Mouse (Mus musculus): ENCODE results near the gene 9930111J21Rik1.

Gene 9930111J21Rik1

DNA sequence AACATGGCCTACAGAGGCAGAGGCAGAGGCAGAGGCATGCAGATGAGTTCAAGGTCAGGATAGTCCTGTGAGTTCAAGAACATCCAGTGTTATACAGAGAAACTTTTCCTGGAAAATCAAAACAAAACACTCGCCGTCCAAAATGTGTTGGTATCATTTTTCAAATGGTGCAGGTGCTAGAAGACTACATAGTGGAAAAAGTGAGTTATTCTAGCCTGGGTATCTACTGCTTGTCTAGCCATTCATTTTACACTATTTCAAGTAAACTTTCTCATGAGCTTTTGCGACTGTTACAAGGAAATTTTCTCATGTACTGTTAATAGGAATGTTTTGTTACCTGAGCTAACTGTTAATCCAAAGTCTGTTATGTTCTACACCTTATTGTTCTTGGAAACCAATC, 60.8 kb downstream of the 9930111J21Rik1 start:
- intact Hi-C loops (cut with DNase I), result no loop called here

DNA sequence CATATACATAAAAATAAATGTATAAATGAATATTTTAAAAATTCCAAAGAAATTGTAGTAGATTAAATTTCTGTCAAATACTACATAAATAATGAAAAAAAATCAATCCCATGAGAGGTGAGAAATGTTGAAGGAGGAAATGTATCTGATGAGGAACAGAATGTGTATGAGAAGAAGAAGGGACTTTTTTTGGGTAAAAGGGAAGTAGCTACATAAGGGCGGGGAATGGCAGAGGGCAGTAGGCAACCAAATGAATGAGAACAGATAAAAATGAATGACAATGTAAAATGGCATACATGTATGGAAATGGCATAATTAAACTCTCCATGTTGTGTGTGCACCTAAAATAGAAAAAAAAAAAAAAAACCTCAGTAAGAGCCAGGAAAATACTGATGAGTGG, 65.6 kb downstream of the 9930111J21Rik1 start:
- intact Hi-C loops (cut with DNase I), result no loop called here

DNA sequence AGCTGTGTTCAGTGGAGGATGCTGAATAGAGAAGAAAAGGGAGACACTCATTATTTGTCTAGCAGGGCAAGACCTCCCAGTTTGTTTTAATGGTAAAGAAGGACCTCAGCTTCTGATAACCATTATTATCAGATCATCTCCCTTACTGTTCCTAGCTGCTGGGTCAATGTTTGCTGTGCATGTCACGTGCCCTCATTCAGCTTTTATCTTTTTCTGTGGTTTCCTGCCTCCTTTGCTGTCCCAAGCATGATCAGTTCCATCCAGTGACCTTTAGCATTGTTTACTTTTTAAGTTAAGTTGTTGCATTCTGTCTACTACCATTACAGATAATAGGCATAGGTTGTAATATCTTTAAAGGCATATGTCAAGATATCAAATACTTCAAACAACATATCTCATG, 70.7 kb downstream of the 9930111J21Rik1 start:
- intact Hi-C loops (cut with DNase I), result loop anchor here (10.0 kb wide), 1 partner anchor 166 kb away; the partner anchor contains the start of gene Ifi47

DNA sequence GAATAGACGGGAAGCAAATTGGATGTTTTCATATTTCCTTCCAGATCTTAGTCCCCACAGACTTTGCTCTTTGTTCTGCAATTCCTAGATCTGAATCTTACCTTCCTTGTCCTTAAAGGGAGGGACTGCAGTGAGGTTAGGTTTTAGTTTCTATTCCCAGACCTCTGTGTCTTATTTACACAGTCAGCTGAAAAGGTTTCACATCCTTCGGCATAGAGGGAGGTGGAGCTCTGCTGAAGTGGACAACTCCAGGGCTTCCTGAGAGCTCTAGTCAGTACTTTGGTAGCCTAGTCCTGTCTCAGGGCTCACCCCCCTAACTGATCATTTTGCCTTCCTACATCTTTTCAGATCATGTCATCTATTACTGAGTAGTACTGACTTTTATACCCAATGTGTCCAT, 77.2 kb downstream of the 9930111J21Rik1 start, which contains the start of gene Gm5431:
TSS of gene Gm5431 (minus strand) at position 194 of the 400 bp plus-strand sequence.
- intact Hi-C loops (cut with DNase I), result loop anchor here (10.0 kb wide), 1 partner anchor 173 kb away; the partner anchor contains the start of gene Ifi47

GRCm38 (mm10) chr11:48901567-48901930, 77.6 kb downstream of the 9930111J21Rik1 start:
- intact Hi-C loops (cut with DNase I), result loop anchor here (10.0 kb wide), 1 partner anchor 173 kb away; the partner anchor contains the start of gene Ifi47

- intact Hi-C loops (cut with DNase I), result loop anchor here (10.0 kb wide), 1 partner anchor 174 kb away; the partner anchor contains the start of gene Ifi47
Measured at GRCm38 (mm10) chr11:48900654-48901566, 78.3 kb downstream of the 9930111J21Rik1 start.

- intact Hi-C loops (cut with DNase I), result no loop called here
Measured at GRCm38 (mm10) chr11:48898812-48899431, 80.3 kb downstream of the 9930111J21Rik1 start.

Data from adrenal gland (tissue).